Mouse (Mus musculus): ENCODE measurements around the gene Slc47a1. TPM values are rescaled to one million over a fixed set of nuclear protein-coding genes. Genes with fewer than 3 reads are reported as not detected.
"Not testable (repeated sequence)": the region's sequence is repeated elsewhere in the genome, so short reads cannot be mapped to it uniquely, and the experiment has no call there.

The Slc47a1 gene
- 0.19 and 0.63 TPM in 2 replicates for polyA plus RNA-seq (2015; fragmentation: Nextera tagmentation; extraction: Ambion mirVana)

- Histone ChIP-seq H3K27ac (replicated peaks) (no peak within 1 kb of the TSS), H3K4me3 (peak within 1 kb of the TSS; percentile 17), H3K4me1 (replicated peaks) (peaks cover 5% of the 10 kb centered on the region), H3K36me3 (no peaks in the 10 kb centered on the region), H3K9ac (no peak within 1 kb of the TSS), H3K9me3 (no peaks in the 10 kb centered on the region), H3K27me3 (peaks cover 28% of the 10 kb centered on the region), H3K4me2 (peak within 1 kb of the TSS; percentile 52)
- 20% methylated on average over 39 of the region's 39 CpGs for WGBS
- no peak for ATAC-seq (ENCODE audit: low FRiP score, low read depth)
Observed at GRCm38 (mm10) chr11:61377881-61378613, at the start of gene Slc47a1. TSS of gene Slc47a1 (minus strand) at chr11:61378345.

GRCm38 (mm10) chr11:61419253-61419652 is 41.1 kb upstream of the Slc47a1 start:
- Histone ChIP-seq H3K27ac (replicated peaks) (no peak overlapping the region), H3K4me1 (replicated peaks) (no peaks in the 10 kb centered on the region), H3K9ac (no peak overlapping the region), H3K4me3 (no peak overlapping the region), H3K36me3 (no peaks in the 10 kb centered on the region), H3K27me3 (no peaks in the 10 kb centered on the region), H3K4me2 (no peak overlapping the region), H3K9me3 (no peaks in the 10 kb centered on the region)
- ATAC-seq (ENCODE audit: low FRiP score, low read depth), result no peak
- WGBS, result 82% methylated on average over 6 of the region's 6 CpGs

- no peaks in the 10 kb centered on the region for H3K9me3 ChIP-seq
- H3K27ac ChIP-seq (replicated peaks), result no peak overlapping the region
- H3K4me1 ChIP-seq (replicated peaks), result no peaks in the 10 kb centered on the region
- WGBS, result 27% methylated on average over 6 of the region's 6 CpGs
- H3K27me3 ChIP-seq, result no peaks in the 10 kb centered on the region
- H3K36me3 ChIP-seq, result no peaks in the 10 kb centered on the region
- peak; percentile 65; the same call in 1 of the 2 replicates for ATAC-seq (ENCODE audit: low FRiP score, low read depth)
- H3K4me3 ChIP-seq, result no peak overlapping the region
- H3K9ac ChIP-seq, result no peak overlapping the region
- no peak overlapping the region for H3K4me2 ChIP-seq
Observed at GRCm38 (mm10) chr11:61417945-61418551, 39.9 kb upstream of the Slc47a1 start.

GRCm38 (mm10) chr11:61416540-61416939 is 38.4 kb upstream of the Slc47a1 start:
- not testable (repeated sequence) for ATAC-seq (ENCODE audit: low FRiP score, low read depth); H3K4me3 ChIP-seq
- WGBS, result 86% methylated on average over 17 of the region's 17 CpGs

GRCm38 (mm10) chr11:61415444-61415843 is 37.3 kb upstream of the Slc47a1 start:
- Histone ChIP-seq H3K9me3 (no peaks in the 10 kb centered on the region), H3K4me3 (no peak overlapping the region), H3K9ac (no peak overlapping the region), H3K4me1 (replicated peaks) (no peaks in the 10 kb centered on the region), H3K27me3 (no peaks in the 10 kb centered on the region), H3K27ac (replicated peaks) (no peak overlapping the region), H3K4me2 (no peak overlapping the region), H3K36me3 (no peaks in the 10 kb centered on the region)
- no peak for ATAC-seq (ENCODE audit: low FRiP score, low read depth)
- WGBS, result 91% methylated on average over 1 of the region's 1 CpGs

More at GRCm38 (mm10) chr11:61416540-61416939, 38.4 kb upstream of the Slc47a1 start:
- H3K27ac ChIP-seq (replicated peaks); H3K36me3 ChIP-seq; H3K9me3 ChIP-seq; H3K4me1 ChIP-seq (replicated peaks); H3K9ac ChIP-seq; H3K27me3 ChIP-seq; H3K4me2 ChIP-seq: not testable (repeated sequence)

- Histone ChIP-seq H3K4me1 (replicated peaks) (peaks cover 5% of the 10 kb centered on the region; the same call in 1 of the 2 replicates), H3K9ac (no peak overlapping the region), H3K4me2 (no peak overlapping the region), H3K27ac (replicated peaks) (no peak overlapping the region), H3K9me3 (no peaks in the 10 kb centered on the region), H3K27me3 (no peaks in the 10 kb centered on the region), H3K4me3 (no peak overlapping the region), H3K36me3 (no peaks in the 10 kb centered on the region)
- ATAC-seq (ENCODE audit: low FRiP score, low read depth), result no peak
- 90% methylated on average over 3 of the region's 3 CpGs for WGBS
Observed at GRCm38 (mm10) chr11:61414560-61414959, 36.4 kb upstream of the Slc47a1 start.

GRCm38 (mm10) chr11:61413411-61413810 is 35.3 kb upstream of the Slc47a1 start:
- no peak overlapping the region for H3K4me3 ChIP-seq
- ATAC-seq (ENCODE audit: low FRiP score, low read depth), result no peak
- peaks cover 6% of the 10 kb centered on the region; the same call in 1 of the 2 replicates for H3K4me1 ChIP-seq (replicated peaks)
- 83% methylated on average over 5 of the region's 5 CpGs for WGBS
- no peaks in the 10 kb centered on the region for H3K27me3 ChIP-seq
- H3K36me3 ChIP-seq, result no peaks in the 10 kb centered on the region
- H3K27ac ChIP-seq (replicated peaks), result no peak overlapping the region
- no peaks in the 10 kb centered on the region for H3K9me3 ChIP-seq
- H3K4me2 ChIP-seq, result no peak overlapping the region
- H3K9ac ChIP-seq, result no peak overlapping the region

GRCm38 (mm10) chr11:61411809-61412208 is 33.7 kb upstream of the Slc47a1 start:
- ATAC-seq (ENCODE audit: low FRiP score, low read depth), result no peak
- H3K36me3 ChIP-seq, result no peaks in the 10 kb centered on the region
- no peak overlapping the region for H3K9ac ChIP-seq
- H3K4me2 ChIP-seq, result no peak overlapping the region
- no peaks in the 10 kb centered on the region for H3K9me3 ChIP-seq
- no peaks in the 10 kb centered on the region for H3K27me3 ChIP-seq
- no peak overlapping the region for H3K4me3 ChIP-seq
- peaks cover 6% of the 10 kb centered on the region; the same call in 1 of the 2 replicates for H3K4me1 ChIP-seq (replicated peaks)
- H3K27ac ChIP-seq (replicated peaks), result no peak overlapping the region
- 44% methylated on average over 7 of the region's 7 CpGs for WGBS

GRCm38 (mm10) chr11:61411221-61411620 is 33.1 kb upstream of the Slc47a1 start:
- Histone ChIP-seq H3K4me2 (no peak overlapping the region), H3K9ac (no peak overlapping the region), H3K4me3 (no peak overlapping the region), H3K4me1 (replicated peaks) (peaks cover 6% of the 10 kb centered on the region; the same call in 1 of the 2 replicates), H3K27ac (replicated peaks) (no peak overlapping the region), H3K36me3 (no peaks in the 10 kb centered on the region), H3K9me3 (no peaks in the 10 kb centered on the region), H3K27me3 (no peaks in the 10 kb centered on the region)
- 89% methylated on average over 11 of the region's 11 CpGs for WGBS
- ATAC-seq (ENCODE audit: low FRiP score, low read depth), result no peak

GRCm38 (mm10) chr11:61410129-61410528 is 32.0 kb upstream of the Slc47a1 start:
- WGBS, result 4% methylated on average over 1 of the region's 1 CpGs
- ATAC-seq (ENCODE audit: low FRiP score, low read depth), result no peak
- Histone ChIP-seq H3K9ac (no peak overlapping the region), H3K4me2 (no peak overlapping the region), H3K4me1 (replicated peaks) (peaks cover 6% of the 10 kb centered on the region; the same call in 1 of the 2 replicates), H3K27ac (replicated peaks) (no peak overlapping the region), H3K27me3 (no peaks in the 10 kb centered on the region), H3K9me3 (no peaks in the 10 kb centered on the region), H3K36me3 (no peaks in the 10 kb centered on the region), H3K4me3 (no peak overlapping the region)

- H3K9me3 ChIP-seq, result no peaks in the 10 kb centered on the region
- peak overlapping the region; percentile 56 for H3K4me2 ChIP-seq
- peaks cover 6% of the 10 kb centered on the region; the same call in 1 of the 2 replicates for H3K4me1 ChIP-seq (replicated peaks)
- WGBS, result 14% methylated on average over 3 of the region's 3 CpGs
- no peaks in the 10 kb centered on the region for H3K36me3 ChIP-seq
- H3K27ac ChIP-seq (replicated peaks), result 0 out of 2 replicates have a peak overlapping the region, but pooled peaks have one; percentile 99
- no peak overlapping the region for H3K9ac ChIP-seq
- no peaks in the 10 kb centered on the region for H3K27me3 ChIP-seq
- H3K4me3 ChIP-seq, result peak overlapping the region; percentile 63
- no peak for ATAC-seq (ENCODE audit: low FRiP score, low read depth)
Observed at GRCm38 (mm10) chr11:61409051-61409450, 30.9 kb upstream of the Slc47a1 start.
